Mouse (Mus musculus) adipocyte (in vitro differentiated cells): Measurements from ENCODE around the gene Mtor.
A peak's percentile ranks its signal among the peaks of the same experiment; 100 is the strongest.

ENCODE experiments used
- DNase-seq: peaks from one replicate; pipeline ENCODE4 v3.0.0-alpha.2; 2016; ENCODE audit warnings: low spot score

Mtor gene

GRCm38 (mm10) chr4:148595916-148596315, 147.5 kb downstream of the Mtor start:
- no peak for DNase-seq

- DNase-seq, result no peak
Observed at GRCm38 (mm10) chr4:148596731-148597130, 148.3 kb downstream of the Mtor start.

- DNase-seq, result no peak
Observed at GRCm38 (mm10) chr4:148598826-148599225, 150.4 kb downstream of the Mtor start.

GRCm38 (mm10) chr4:148600316-148600715, 151.9 kb downstream of the Mtor start:
- no peak for DNase-seq

GRCm38 (mm10) chr4:148601871-148602270, 153.5 kb downstream of the Mtor start:
- peak; percentile 28 for DNase-seq

GRCm38 (mm10) chr4:148602357-148603120, 154.1 kb downstream of the Mtor start, which contains the start of gene Masp2:
TSS of gene Masp2 (plus strand) at chr4:148602554.
- DNase-seq, result no peak

GRCm38 (mm10) chr4:148603376-148604139, 155.1 kb downstream of the Mtor start:
- no peak for DNase-seq

GRCm38 (mm10) chr4:148604141-148604540, 155.7 kb downstream of the Mtor start:
- no peak for DNase-seq

- peak; percentile 46 for DNase-seq
Observed at GRCm38 (mm10) chr4:148604541-148605165, 156.2 kb downstream of the Mtor start.
